Mouse (Mus musculus) MEL (cell line): Measurements from ENCODE around the gene Gm20388. TPM values are rescaled to one million over a fixed set of nuclear protein-coding genes. Genes with fewer than 3 reads are reported as not detected.

Source experiments
- DNase-seq: peaks from one replicate; pipeline ENCODE4 v3.0.0; 2011; ENCODE audit warnings: low read depth, low spot score
- H3K27ac ChIP-seq: 2 replicates; pipeline ENCODE4 v1.5.1; 2012; ENCODE audit warnings: low read depth, mild to moderate bottlenecking, control low read depth, low read length, moderate library complexity; ENCODE audit not compliant: control insufficient read depth
- H3K27me3 ChIP-seq, 2 experiments: fragments of 150-350 bp in 1 of 2; sonication (generic) in 1 of 2; 2 replicates each; pipeline ENCODE4 v1.6.1; 2012; ENCODE audit warnings: low read length in 2 of 2, mild to moderate bottlenecking in 2 of 2, improper control_type of control experiment in 1 of 2, moderate library complexity in 1 of 2; ENCODE audit not compliant: insufficient read depth in 2 of 2, control insufficient read depth in 1 of 2
- H3K36me3 ChIP-seq, 2 experiments: 2 replicates each; pipeline ENCODE4 v1.6.1; 2012 to 2014; ENCODE audit warnings: low read length in 2 of 2, improper control_type of control experiment in 1 of 2, inconsistent platforms in 1 of 2, mild to moderate bottlenecking in 1 of 2; ENCODE audit not compliant: insufficient read depth in 2 of 2, control insufficient read depth in 1 of 2
- H3K4me1 ChIP-seq, 2 experiments: fragments of 150-350 bp in 1 of 2; sonication (generic) in 1 of 2; 2 replicates each; pipeline ENCODE4 v1.6.1; 2012; ENCODE audit warnings: low read length in 2 of 2, improper control_type of control experiment in 1 of 2, mild to moderate bottlenecking in 1 of 2; ENCODE audit not compliant: insufficient read depth in 2 of 2, control insufficient read depth in 1 of 2
- H3K4me3 ChIP-seq, 2 experiments: fragments of 150-350 bp in 1 of 2; sonication (generic) in 1 of 2; 2 replicates each; pipeline ENCODE4 v1.5.1; 2012; ENCODE audit warnings: low read depth in 2 of 2, low read length in 2 of 2, mild to moderate bottlenecking in 2 of 2, moderate library complexity in 2 of 2, control low read depth in 1 of 2, improper control_type of control experiment in 1 of 2; ENCODE audit not compliant: control insufficient read depth in 1 of 2, insufficient read depth in 1 of 2
- H3K79me2 ChIP-seq: 2 replicates; pipeline ENCODE4 v1.6.1; 2012; ENCODE audit warnings: mild to moderate bottlenecking, low read length, moderate library complexity; ENCODE audit not compliant: control insufficient read depth, poor library complexity, insufficient read depth
- H3K9ac ChIP-seq: 2 replicates; pipeline ENCODE4 v1.6.1; 2012; ENCODE audit warnings: low read depth, mild to moderate bottlenecking, control low read depth, low read length, moderate library complexity; ENCODE audit not compliant: control insufficient read depth, poor library complexity, severe bottlenecking
- H3K9me3 ChIP-seq: fragments of 150-350 bp; sonication (generic); replicated peaks from 2 replicates; pipeline ENCODE4 v1.6.1; 2012; ENCODE audit warnings: mild to moderate bottlenecking, low read length, improper control_type of control experiment, moderate library complexity; ENCODE audit not compliant: insufficient read depth
- CHD1 ChIP-seq: IDR thresholded peaks from 2 replicates; pipeline ENCODE4 v1.6.1; 2012; ENCODE audit warnings: low read depth, mild to moderate bottlenecking, inconsistent platforms, low read length, improper control_type of control experiment
- CHD2 ChIP-seq: IDR thresholded peaks from 2 replicates; pipeline ENCODE4 v1.6.1; 2011; ENCODE audit warnings: low read length, improper control_type of control experiment
- ELF1 ChIP-seq: IDR thresholded peaks from 2 replicates; pipeline ENCODE4 v1.6.1; 2014; ENCODE audit warnings: low read depth, mild to moderate bottlenecking, inconsistent platforms, low read length, improper control_type of control experiment, moderate library complexity
- EP300 ChIP-seq, 2 experiments: IDR thresholded peaks; 2 replicates each; pipeline ENCODE4 v1.6.1; 2011; ENCODE audit warnings: improper control_type of control experiment in 2 of 2, low read length in 2 of 2, low read depth in 1 of 2, mild to moderate bottlenecking in 1 of 2
- HCFC1 ChIP-seq: IDR thresholded peaks from 2 replicates; pipeline ENCODE4 v1.6.1; 2012; ENCODE audit warnings: low read depth, mild to moderate bottlenecking, inconsistent platforms, low read length, improper control_type of control experiment, moderate library complexity
- JUND ChIP-seq: IDR thresholded peaks from 2 replicates; pipeline ENCODE4 v1.6.1; 2011; ENCODE audit warnings: low read depth, mild to moderate bottlenecking, improper control_type of control experiment, low read length
- KAT2A ChIP-seq: conservative IDR thresholded peaks from 2 replicates; pipeline ENCODE4 v1.6.1; 2012; ENCODE audit warnings: low read depth, low read length, improper control_type of control experiment, inconsistent platforms
- MAFK ChIP-seq: IDR thresholded peaks from 2 replicates; pipeline ENCODE4 v1.6.1; 2011; ENCODE audit warnings: low read depth, mild to moderate bottlenecking, low read length, improper control_type of control experiment, borderline replicate concordance
- MAX ChIP-seq: IDR thresholded peaks from 2 replicates; pipeline ENCODE4 v1.6.1; 2011; ENCODE audit warnings: low read length, improper control_type of control experiment
- MXI1 ChIP-seq: IDR thresholded peaks from 2 replicates; pipeline ENCODE4 v1.6.1; 2011; ENCODE audit warnings: mild to moderate bottlenecking, low read depth, low read length, improper control_type of control experiment
- MYC ChIP-seq: IDR thresholded peaks from 2 replicates; pipeline ENCODE4 v1.6.1; 2011; ENCODE audit warnings: low read depth, mild to moderate bottlenecking, low read length, improper control_type of control experiment, moderate library complexity
- POLR2A ChIP-seq, 2 experiments: IDR thresholded peaks; 2 replicates each; pipeline ENCODE4 v1.6.1; 2011 to 2012; ENCODE audit warnings: low read length in 2 of 2, mild to moderate bottlenecking in 2 of 2, control low read depth in 1 of 2, improper control_type of control experiment in 1 of 2, low read depth in 1 of 2, moderate library complexity in 1 of 2; ENCODE audit not compliant: control insufficient read depth in 1 of 2, insufficient read depth in 1 of 2, poor library complexity in 1 of 2
- POLR2AphosphoS5 ChIP-seq: IDR thresholded peaks from 2 replicates; pipeline ENCODE4 v1.6.1; 2012; ENCODE audit warnings: low read depth, borderline replicate concordance, mild to moderate bottlenecking, inconsistent platforms, low read length, moderate library complexity, mixed read lengths
- RAD21 ChIP-seq: IDR thresholded peaks from 2 replicates; pipeline ENCODE4 v1.6.1; 2011; ENCODE audit warnings: mild to moderate bottlenecking, low read depth, low read length, improper control_type of control experiment
- RCOR1 ChIP-seq: IDR thresholded peaks from 2 replicates; pipeline ENCODE4 v1.6.1; 2012; ENCODE audit warnings: low read depth, mild to moderate bottlenecking, inconsistent platforms, low read length, improper control_type of control experiment
- SIN3A ChIP-seq: IDR thresholded peaks from 2 replicates; pipeline ENCODE4 v1.6.1; 2012; ENCODE audit warnings: low read length, improper control_type of control experiment, inconsistent platforms
- UBTF ChIP-seq: IDR thresholded peaks from 2 replicates; pipeline ENCODE4 v1.6.1; 2012; ENCODE audit warnings: low read depth, mild to moderate bottlenecking, inconsistent platforms, low read length, improper control_type of control experiment, moderate library complexity, borderline replicate concordance; ENCODE audit not compliant: insufficient read depth
- USF2 ChIP-seq, 2 experiments: IDR thresholded peaks; 2 replicates each; pipeline ENCODE4 v1.6.1; 2011 to 2012; ENCODE audit warnings: improper control_type of control experiment in 2 of 2, low read length in 2 of 2, borderline replicate concordance in 1 of 2, inconsistent platforms in 1 of 2, low read depth in 1 of 2, mild to moderate bottlenecking in 1 of 2; ENCODE audit not compliant: insufficient read depth in 1 of 2
- ZC3H11A ChIP-seq: IDR thresholded peaks from 2 replicates; pipeline ENCODE4 v1.6.1; 2012; ENCODE audit warnings: low read depth, mild to moderate bottlenecking, inconsistent platforms, low read length, improper control_type of control experiment
- ZKSCAN1 ChIP-seq: IDR thresholded peaks from 2 replicates; pipeline ENCODE4 v1.6.1; 2012; ENCODE audit warnings: low read depth, mild to moderate bottlenecking, inconsistent platforms, low read length, improper control_type of control experiment, moderate library complexity
- ZMIZ1 ChIP-seq: IDR thresholded peaks from 2 replicates; pipeline ENCODE4 v1.6.1; 2012; ENCODE audit warnings: low read depth, mild to moderate bottlenecking, inconsistent platforms, low read length, improper control_type of control experiment, moderate library complexity
- ZNF384 ChIP-seq: IDR thresholded peaks from 2 replicates; pipeline ENCODE4 v1.6.1; 2012; ENCODE audit warnings: low read depth, mild to moderate bottlenecking, inconsistent platforms, low read length, improper control_type of control experiment
- polyA plus RNA-seq, 2 experiments: library from polyadenylated mRNA; stranded (reverse) in 1 of 2; unstranded in 1 of 2; fragments of >175 nt in 1 of 2; fragments of >200 nt in 1 of 2; gene quantifications; 2 replicates each; pipeline versions ENCODE4 v1.2.1 to v1.2.4; 2012; ENCODE audit warnings: low replicate concordance in 2 of 2, low read depth in 1 of 2; ENCODE audit not compliant: insufficient read length in 2 of 2, insufficient read depth in 1 of 2, missing spikeins in 1 of 2
- total RNA-seq: library from RNA; depleted of rRNA; stranded (reverse); fragments of 300-350 nt; gene quantifications from 2 replicates; pipeline ENCODE4 v1.2.3, GENCODE M21; 2012

Gene Gm20388
- total and polyA plus RNA-seq, 3 experiments, result 11.1 to 17.8 TPM; not detected in 1

- no peak for TF ChIP-seq KAT2A
- TF ChIP-seq RAD21, result no peak
Measured at GRCm38 (mm10) chr8:122896317-122896716, 2985.7 kb downstream of the Gm20388 start (continued).

GRCm38 (mm10) chr8:122897200-122897599 is 2986.6 kb downstream of the Gm20388 start:
- DNase-seq, result no peak
- no peaks in the 10 kb centered on the region for H3K27me3 ChIP-seq
- no peak overlapping the region for H3K27ac ChIP-seq
- no peak overlapping the region for H3K9ac ChIP-seq
- TF ChIP-seq MAX (no peak), UBTF (no peak), MAFK (no peak), RAD21 (no peak), SIN3A (no peak), CHD2 (no peak), ZMIZ1 (no peak), JUND (no peak)
- H3K4me3 ChIP-seq, result no peak overlapping the region
- H3K9me3 ChIP-seq, result no peaks in the 10 kb centered on the region
- peaks cover 0 to 36% of the 10 kb centered on the region in 2 experiments; a peak in 2 of 4 replicates for H3K36me3 ChIP-seq
- H3K4me1 ChIP-seq, result no peaks in the 10 kb centered on the region
- no peaks in the 10 kb centered on the region; the same call in 1 of the 2 replicates for H3K79me2 ChIP-seq

GRCm38 (mm10) chr8:122898018-122898417 is 2987.4 kb downstream of the Gm20388 start:
- Histone ChIP-seq H3K4me1 (no peaks in the 10 kb centered on the region), H3K9ac (no peak overlapping the region), H3K36me3 (peaks cover 0 to 36% of the 10 kb centered on the region in 2 experiments; a peak in 2 of 4 replicates), H3K27me3 (no peaks in the 10 kb centered on the region), H3K9me3 (no peaks in the 10 kb centered on the region), H3K27ac (no peak overlapping the region), H3K79me2 (peaks cover under 1% of the 10 kb centered on the region; the same call in 1 of the 2 replicates), H3K4me3 (no peak overlapping the region)
- no peak for DNase-seq
- no peak for TF ChIP-seq POLR2AphosphoS5
- TF ChIP-seq POLR2A (IDR thresholded peaks at IDR 0.05; ENCODE audit: control insufficient read depth in 1 of 2, insufficient read depth in 1 of 2, low read depth in 1 of 2, low read length in 2 of 2, poor library complexity in 1 of 2), result no peak
- TF ChIP-seq MAFK, result no peak
- TF ChIP-seq CHD1, result no peak
- no peak for TF ChIP-seq EP300 (IDR thresholded peaks at IDR 0.05; ENCODE audit: low read depth in 1 of 2, low read length in 2 of 2)
- no peak for TF ChIP-seq ELF1
- no peak for TF ChIP-seq ZNF384
- TF ChIP-seq MYC, result no peak
- TF ChIP-seq ZC3H11A, result no peak
- TF ChIP-seq MXI1, result no peak
- no peak for TF ChIP-seq SIN3A
- no peak for TF ChIP-seq HCFC1
- TF ChIP-seq ZKSCAN1, result no peak
- no peak for TF ChIP-seq RCOR1
- TF ChIP-seq USF2 (IDR thresholded peaks at IDR 0.05; ENCODE audit: borderline replicate concordance in 1 of 2, insufficient read depth in 1 of 2, low read depth in 1 of 2, low read length in 2 of 2), result no peak
- no peak for TF ChIP-seq RAD21
- TF ChIP-seq ZMIZ1, result no peak
- no peak for TF ChIP-seq JUND
